Mouse (Mus musculus): ENCODE measurements around the gene 4930415O20Rik. TPM values are rescaled to one million over a fixed set of nuclear protein-coding genes. Genes with fewer than 3 reads are reported as not detected.
A peak's percentile ranks its signal among the peaks of the same experiment; 100 is the strongest.

4930415O20Rik gene
- polyA plus RNA-seq, 1 experiment: not detected

- DNase-seq: peak in 1 of 2 experiments; percentile 42
- TF ChIP-seq CTCF (IDR thresholded peaks at IDR 0.05; ENCODE audit: borderline replicate concordance, insufficient read depth, low read depth, low read length) (no peak), POLR2A (IDR thresholded peaks at IDR 0.05; ENCODE audit: borderline replicate concordance, insufficient read depth, low read length) (no peak)
- no peak overlapping the region for H3K27ac ChIP-seq (ENCODE audit: insufficient read depth, low read length)
- H3K4me1 ChIP-seq (ENCODE audit: control insufficient read depth, insufficient read depth, low read length): peaks cover 3% of the 10 kb centered on the region; the same call in 1 of the 2 replicates
- no peaks in the 10 kb centered on the region for H3K27me3 ChIP-seq (ENCODE audit: control insufficient read depth, insufficient read depth, low read length)
- WGBS: 2% methylated on average over 16 of the region's 26 CpGs
- peak overlapping the region; percentile 85 for H3K4me3 ChIP-seq (replicated peaks; ENCODE audit: insufficient read depth, low read depth, low read length)
Measured at GRCm38 (mm10) chr15:98608784-98609250, 38.0 kb downstream of the 4930415O20Rik start.

- H3K27ac ChIP-seq (ENCODE audit: insufficient read depth, low read length): peak within 1 kb of the TSS; percentile 24; the same call in 1 of the 2 replicates
- WGBS: 3% methylated on average over 59 of the region's 75 CpGs
- H3K4me1 ChIP-seq (ENCODE audit: control insufficient read depth, insufficient read depth, low read length): peaks cover 5% of the 10 kb centered on the region
- no peaks in the 10 kb centered on the region for H3K27me3 ChIP-seq (ENCODE audit: control insufficient read depth, insufficient read depth, low read length)
- TF ChIP-seq CTCF (IDR thresholded peaks at IDR 0.05; ENCODE audit: borderline replicate concordance, insufficient read depth, low read depth, low read length): no peak
- TF ChIP-seq POLR2A (IDR thresholded peaks at IDR 0.05; ENCODE audit: borderline replicate concordance, insufficient read depth, low read length): 0 out of 2 replicates have a peak, but pooled peaks have one; percentile 17
- DNase-seq: peak; percentile 73 to 75
- peak within 1 kb of the TSS; percentile 85 for H3K4me3 ChIP-seq (replicated peaks; ENCODE audit: insufficient read depth, low read depth, low read length)
Measured at GRCm38 (mm10) chr15:98609331-98610130, 38.7 kb downstream of the 4930415O20Rik start, which contains the start of gene Adcy6. TSS of gene Adcy6 (minus strand) at chr15:98610076.

- Histone ChIP-seq H3K27me3 (ENCODE audit: control insufficient read depth, insufficient read depth, low read length) (no peaks in the 10 kb centered on the region), H3K4me1 (ENCODE audit: control insufficient read depth, insufficient read depth, low read length) (peaks cover 7% of the 10 kb centered on the region), H3K27ac (ENCODE audit: insufficient read depth, low read length) (no peak overlapping the region), H3K4me3 (replicated peaks; ENCODE audit: insufficient read depth, low read depth, low read length) (peak overlapping the region; percentile 85)
- 6% methylated on average over 12 of the region's 12 CpGs for WGBS
- TF ChIP-seq CTCF (IDR thresholded peaks at IDR 0.05; ENCODE audit: borderline replicate concordance, insufficient read depth, low read depth, low read length) (no peak), POLR2A (IDR thresholded peaks at IDR 0.05; ENCODE audit: borderline replicate concordance, insufficient read depth, low read length) (no peak)
- no peak for DNase-seq
Measured at GRCm38 (mm10) chr15:98610131-98610633, 39.4 kb downstream of the 4930415O20Rik start.

- H3K27me3 ChIP-seq (ENCODE audit: control insufficient read depth, insufficient read depth, low read length): no peaks in the 10 kb centered on the region
- WGBS: 99% methylated on average over 3 of the region's 3 CpGs
- peaks cover 7% of the 10 kb centered on the region for H3K4me1 ChIP-seq (ENCODE audit: control insufficient read depth, insufficient read depth, low read length)
- no peak overlapping the region for H3K4me3 ChIP-seq (replicated peaks; ENCODE audit: insufficient read depth, low read depth, low read length)
- no peak for DNase-seq
- TF ChIP-seq POLR2A (IDR thresholded peaks at IDR 0.05; ENCODE audit: borderline replicate concordance, insufficient read depth, low read length): no peak
- no peak for TF ChIP-seq CTCF (IDR thresholded peaks at IDR 0.05; ENCODE audit: borderline replicate concordance, insufficient read depth, low read depth, low read length)
- no peak overlapping the region for H3K27ac ChIP-seq (ENCODE audit: insufficient read depth, low read length)
Measured at GRCm38 (mm10) chr15:98612229-98612628, 41.4 kb downstream of the 4930415O20Rik start.

- WGBS: 11% methylated on average over 9 of the region's 9 CpGs
- Histone ChIP-seq H3K27me3 (ENCODE audit: control insufficient read depth, insufficient read depth, low read length) (no peaks in the 10 kb centered on the region), H3K4me1 (ENCODE audit: control insufficient read depth, insufficient read depth, low read length) (peaks cover 7% of the 10 kb centered on the region), H3K4me3 (replicated peaks; ENCODE audit: insufficient read depth, low read depth, low read length) (no peak overlapping the region), H3K27ac (ENCODE audit: insufficient read depth, low read length) (no peak overlapping the region)
- no peak for TF ChIP-seq CTCF (IDR thresholded peaks at IDR 0.05; ENCODE audit: borderline replicate concordance, insufficient read depth, low read depth, low read length)
- peak; percentile 66 to 80 for DNase-seq
Measured at GRCm38 (mm10) chr15:98614551-98614950, 43.7 kb downstream of the 4930415O20Rik start.

- WGBS: 60% methylated on average over 6 of the region's 6 CpGs
- H3K27me3 ChIP-seq (ENCODE audit: control insufficient read depth, insufficient read depth, low read length): no peaks in the 10 kb centered on the region
- no peak for TF ChIP-seq POLR2A (IDR thresholded peaks at IDR 0.05; ENCODE audit: borderline replicate concordance, insufficient read depth, low read length)
- TF ChIP-seq CTCF (IDR thresholded peaks at IDR 0.05; ENCODE audit: borderline replicate concordance, insufficient read depth, low read depth, low read length): no peak
- no peak for DNase-seq
- H3K4me1 ChIP-seq (ENCODE audit: control insufficient read depth, insufficient read depth, low read length): peaks cover 7% of the 10 kb centered on the region
- no peak overlapping the region for H3K27ac ChIP-seq (ENCODE audit: insufficient read depth, low read length)
- H3K4me3 ChIP-seq (replicated peaks; ENCODE audit: insufficient read depth, low read depth, low read length): no peak overlapping the region
Measured at GRCm38 (mm10) chr15:98614971-98615370, 44.2 kb downstream of the 4930415O20Rik start.

- no peak for DNase-seq
- TF ChIP-seq POLR2A (IDR thresholded peaks at IDR 0.05; ENCODE audit: borderline replicate concordance, insufficient read depth, low read length) (no peak), CTCF (IDR thresholded peaks at IDR 0.05; ENCODE audit: borderline replicate concordance, insufficient read depth, low read depth, low read length) (no peak)
- Histone ChIP-seq H3K4me3 (replicated peaks; ENCODE audit: insufficient read depth, low read depth, low read length) (no peak overlapping the region), H3K27me3 (ENCODE audit: control insufficient read depth, insufficient read depth, low read length) (no peaks in the 10 kb centered on the region), H3K27ac (ENCODE audit: insufficient read depth, low read length) (no peak overlapping the region), H3K4me1 (ENCODE audit: control insufficient read depth, insufficient read depth, low read length) (peaks cover 4% of the 10 kb centered on the region; the same call in 1 of the 2 replicates)
- WGBS: 78% methylated on average over 6 of the region's 6 CpGs
Measured at GRCm38 (mm10) chr15:98615751-98616150, 44.9 kb downstream of the 4930415O20Rik start.
